Mouse (Mus musculus): ENCODE data around the gene Plk1. TPM values are rescaled to one million over a fixed set of nuclear protein-coding genes. Genes with fewer than 3 reads are reported as not detected.

The Plk1 gene
- 1 to 10 TPM in 19 of 26 experiments, under 1 TPM in 6, not detected in 1; 0.50 to 8.0 (median 1.7) TPM for total RNA-seq (2018; cell fraction: chromatin; rRNA removed)
- 1 to 10 TPM in 13 of 26 experiments, under 1 TPM in 13; 0.23 to 7.1 (median 1.4) TPM for total RNA-seq (2018; cell fraction: cytosol; rRNA removed)
- total RNA-seq (2018; cell fraction: nucleus; rRNA removed) = 1 to 10 TPM in 20 of 26 experiments, under 1 TPM in 6; 0.40 to 7.9 (median 1.4) TPM
- polyA plus RNA-seq (2018) = 0.68 to 10.4 TPM (median 5.0 TPM) in 3 replicates

- Histone ChIP-seq H3K79me2 (ENCODE audit: inconsistent target) (peaks cover 30% of the 10 kb centered on the region), H3K27ac (peak within 1 kb of the TSS; percentile 74), H3K4me3 (ENCODE audit: inconsistent target) (peak within 1 kb of the TSS; percentile 92), H3K36me3 (ENCODE audit: inconsistent target) (no peaks in the 10 kb centered on the region)
- WGBS (ENCODE audit: missing documents) = under 1% methylated on average over 63 of the region's 63 CpGs
Measured at GRCm38 (mm10) chr7:122158915-122159902, at the start of gene Plk1. TSS of gene Plk1 (plus strand) at chr7:122159439.

DNA sequence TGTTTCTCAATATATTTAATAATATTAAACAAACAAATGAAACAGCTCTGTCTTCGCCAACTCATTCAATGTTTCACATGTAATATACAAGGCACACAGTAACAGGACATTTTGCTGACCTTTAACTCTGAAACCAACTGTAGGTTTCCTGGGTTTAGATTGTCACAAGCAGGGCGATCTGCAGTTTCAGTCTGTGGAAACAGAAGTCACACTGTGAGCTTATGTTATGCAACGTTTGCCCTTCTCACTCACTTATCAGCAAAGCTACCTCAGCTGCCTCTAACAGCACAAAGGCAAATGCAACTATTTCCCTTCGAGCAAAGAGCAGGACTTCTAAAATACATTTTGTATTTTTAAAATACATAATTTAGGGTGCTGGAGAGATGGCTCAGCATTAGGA is 35.7 kb upstream of the Plk1 start:
- Histone ChIP-seq H3K27ac (no peak overlapping the region), H3K36me3 (ENCODE audit: inconsistent target) (peaks cover 46% of the 10 kb centered on the region; the same call in 1 of the 2 replicates), H3K79me2 (ENCODE audit: inconsistent target) (no peaks in the 10 kb centered on the region), H3K4me3 (ENCODE audit: inconsistent target) (no peak overlapping the region)
- 87% methylated on average over 4 of the region's 4 CpGs for WGBS (ENCODE audit: missing documents)

- H3K36me3 ChIP-seq (ENCODE audit: inconsistent target) = peaks cover 39% of the 10 kb centered on the region; the same call in 1 of the 2 replicates
- H3K79me2 ChIP-seq (ENCODE audit: inconsistent target) = peaks cover 11% of the 10 kb centered on the region
- 95% methylated on average over 8 of the region's 8 CpGs for WGBS (ENCODE audit: missing documents)
- no peak overlapping the region for H3K27ac ChIP-seq
- no peak overlapping the region for H3K4me3 ChIP-seq (ENCODE audit: inconsistent target)
Measured at GRCm38 (mm10) chr7:122125636-122126035, 33.6 kb upstream of the Plk1 start.

DNA sequence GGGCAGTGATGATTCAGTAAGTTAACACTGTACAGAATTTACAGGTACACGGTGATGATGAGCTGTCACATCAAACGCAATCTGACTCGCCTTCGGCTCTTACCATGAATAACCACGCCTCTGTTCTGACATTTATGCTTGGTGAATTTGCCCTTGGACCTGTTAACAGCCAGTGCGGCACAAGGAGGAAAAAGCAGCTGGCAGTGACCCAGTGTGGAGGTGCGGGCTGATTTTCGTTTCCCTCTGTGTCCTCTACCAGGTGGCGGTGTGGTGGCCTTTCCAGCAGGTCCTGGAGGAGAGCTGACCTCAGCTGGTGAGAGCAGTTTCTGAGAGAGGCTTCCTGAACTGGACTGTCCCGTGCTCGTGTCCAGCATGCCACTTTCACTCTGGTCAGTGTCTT is 32.3 kb upstream of the Plk1 start:
- WGBS (ENCODE audit: missing documents) = 94% methylated on average over 11 of the region's 11 CpGs
- Histone ChIP-seq H3K27ac (no peak overlapping the region), H3K79me2 (ENCODE audit: inconsistent target) (peaks cover 24% of the 10 kb centered on the region), H3K36me3 (ENCODE audit: inconsistent target) (peaks cover 37% of the 10 kb centered on the region; the same call in 1 of the 2 replicates), H3K4me3 (ENCODE audit: inconsistent target) (no peak overlapping the region)

- H3K79me2 ChIP-seq (ENCODE audit: inconsistent target) = peaks cover 55% of the 10 kb centered on the region
- H3K36me3 ChIP-seq (ENCODE audit: inconsistent target) = peaks cover 26% of the 10 kb centered on the region
- no peak overlapping the region for H3K27ac ChIP-seq
- H3K4me3 ChIP-seq (ENCODE audit: inconsistent target) = peak overlapping the region; percentile 79
Measured at GRCm38 (mm10) chr7:122131834-122132233, 27.4 kb upstream of the Plk1 start.

- under 1% methylated on average over 54 of the region's 54 CpGs for WGBS (ENCODE audit: missing documents)
- Histone ChIP-seq H3K36me3 (ENCODE audit: inconsistent target) (peaks cover 18% of the 10 kb centered on the region), H3K4me3 (ENCODE audit: inconsistent target) (peak within 1 kb of the TSS; percentile 79), H3K27ac (peak within 1 kb of the TSS; percentile 69), H3K79me2 (ENCODE audit: inconsistent target) (peaks cover 55% of the 10 kb centered on the region)
Measured at GRCm38 (mm10) chr7:122132497-122133337, 26.5 kb upstream of the Plk1 start, which contains the start of the genes Palb2 and Dctn5. TSS of gene Palb2 (minus strand) at chr7:122132985. TSS of gene Dctn5 (plus strand) at chr7:122133041.

- H3K27ac ChIP-seq = peak overlapping the region; percentile 69
Measured at GRCm38 (mm10) chr7:122133338-122133625, 26.0 kb upstream of the Plk1 start.

GRCm38 (mm10) chr7:122135070-122135469 is 24.2 kb upstream of the Plk1 start:
- Histone ChIP-seq H3K79me2 (ENCODE audit: inconsistent target) (peaks cover 52% of the 10 kb centered on the region), H3K27ac (no peak overlapping the region), H3K36me3 (ENCODE audit: inconsistent target) (peaks cover 25% of the 10 kb centered on the region), H3K4me3 (ENCODE audit: inconsistent target) (no peak overlapping the region)
- 85% methylated on average over 10 of the region's 10 CpGs for WGBS (ENCODE audit: missing documents)

More at GRCm38 (mm10) chr7:122133338-122133625, 26.0 kb upstream of the Plk1 start:
- Histone ChIP-seq H3K36me3 (ENCODE audit: inconsistent target) (peaks cover 13% of the 10 kb centered on the region), H3K4me3 (ENCODE audit: inconsistent target) (peak overlapping the region; percentile 79), H3K79me2 (ENCODE audit: inconsistent target) (peaks cover 55% of the 10 kb centered on the region)
- WGBS (ENCODE audit: missing documents) = 14% methylated on average over 8 of the region's 8 CpGs

DNA sequence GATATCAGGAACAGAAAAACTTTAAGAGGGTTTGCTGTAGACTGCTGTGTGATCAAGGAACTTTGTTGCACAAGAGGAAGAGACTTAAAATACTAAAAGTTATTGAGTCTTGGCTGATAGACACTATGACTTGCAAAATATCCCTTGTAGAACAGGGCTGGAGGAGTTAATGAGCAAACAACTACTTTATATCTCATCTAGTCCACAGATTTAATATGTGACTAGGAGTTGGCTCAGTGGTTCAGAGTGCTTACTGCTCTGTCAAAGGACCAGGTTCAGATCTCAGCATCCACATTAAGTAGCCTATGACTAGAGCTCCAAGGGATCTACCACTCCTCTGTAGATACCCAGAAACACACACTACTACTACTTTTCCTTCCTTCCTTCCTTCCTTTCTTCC is 22.2 kb upstream of the Plk1 start:
- Histone ChIP-seq H3K36me3 (ENCODE audit: inconsistent target) (peaks cover 43% of the 10 kb centered on the region), H3K79me2 (ENCODE audit: inconsistent target) (peaks cover 32% of the 10 kb centered on the region), H3K27ac (peak overlapping the region; percentile 87), H3K4me3 (ENCODE audit: inconsistent target) (no peak overlapping the region)

DNA sequence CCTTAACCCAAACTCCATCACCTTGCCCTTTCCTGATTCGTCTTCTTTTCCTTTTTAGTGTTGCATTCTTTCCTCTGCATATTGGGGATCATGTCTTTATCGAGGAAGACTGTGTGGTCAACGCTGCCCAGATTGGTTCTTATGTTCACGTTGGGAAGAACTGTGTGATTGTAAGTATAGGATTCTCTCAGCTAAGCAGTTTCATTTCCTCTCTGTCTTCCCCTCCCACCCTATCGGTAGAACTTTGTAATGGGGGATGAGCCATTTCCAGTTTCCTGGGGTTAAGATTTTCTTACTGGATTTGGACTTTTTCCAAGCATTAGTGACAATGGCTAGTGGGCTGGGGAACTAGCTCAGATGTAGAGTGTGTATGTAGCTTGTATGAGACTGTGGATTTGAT is 21.0 kb upstream of the Plk1 start:
- 21% methylated on average over 5 of the region's 5 CpGs for WGBS (ENCODE audit: missing documents)
- Histone ChIP-seq H3K79me2 (ENCODE audit: inconsistent target) (peaks cover 23% of the 10 kb centered on the region), H3K36me3 (ENCODE audit: inconsistent target) (peaks cover 54% of the 10 kb centered on the region), H3K4me3 (ENCODE audit: inconsistent target) (no peak overlapping the region), H3K27ac (peak overlapping the region; percentile 87)

DNA sequence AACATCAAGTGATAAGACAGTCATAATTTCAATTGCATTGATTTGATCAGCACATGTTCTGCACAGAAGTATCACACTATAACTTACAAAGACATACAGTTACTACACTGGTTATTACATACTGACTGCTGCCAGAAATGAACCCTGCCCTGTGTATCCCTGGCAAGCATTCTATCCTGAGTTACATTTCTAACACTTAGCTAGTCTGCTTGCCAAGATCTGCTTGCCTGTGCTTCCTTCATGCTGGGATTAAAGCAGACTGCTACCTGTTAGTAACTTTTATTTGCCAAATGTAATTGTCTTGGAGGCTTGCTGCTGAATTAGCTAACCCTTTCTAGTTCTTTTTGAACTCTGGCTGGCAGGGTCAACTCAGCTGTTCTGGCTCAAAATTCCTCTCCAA is 18.2 kb upstream of the Plk1 start:
- Histone ChIP-seq H3K27ac (no peak overlapping the region), H3K36me3 (ENCODE audit: inconsistent target) (peaks cover 68% of the 10 kb centered on the region), H3K79me2 (ENCODE audit: inconsistent target) (peaks cover 3% of the 10 kb centered on the region; the same call in 1 of the 2 replicates), H3K4me3 (ENCODE audit: inconsistent target) (no peak overlapping the region)

- H3K36me3 ChIP-seq (ENCODE audit: inconsistent target) = peaks cover 21% of the 10 kb centered on the region; the same call in 1 of the 2 replicates
Measured at GRCm38 (mm10) chr7:122152473-122152872, 6.8 kb upstream of the Plk1 start.

GRCm38 (mm10) chr7:122158488-122158887 is 751 bp upstream of the Plk1 start:
- Histone ChIP-seq H3K27ac (peak overlapping the region; percentile 74), H3K36me3 (ENCODE audit: inconsistent target) (no peaks in the 10 kb centered on the region), H3K4me3 (ENCODE audit: inconsistent target) (peak overlapping the region; percentile 92), H3K79me2 (ENCODE audit: inconsistent target) (peaks cover 30% of the 10 kb centered on the region)
- WGBS (ENCODE audit: missing documents) = 9% methylated on average over 13 of the region's 13 CpGs

More at GRCm38 (mm10) chr7:122152473-122152872, 6.8 kb upstream of the Plk1 start:
- H3K79me2 ChIP-seq (ENCODE audit: inconsistent target) = no peaks in the 10 kb centered on the region
- no peak overlapping the region for H3K4me3 ChIP-seq (ENCODE audit: inconsistent target)
- no peak overlapping the region for H3K27ac ChIP-seq
- WGBS (ENCODE audit: missing documents) = 84% methylated on average over 4 of the region's 4 CpGs

DNA sequence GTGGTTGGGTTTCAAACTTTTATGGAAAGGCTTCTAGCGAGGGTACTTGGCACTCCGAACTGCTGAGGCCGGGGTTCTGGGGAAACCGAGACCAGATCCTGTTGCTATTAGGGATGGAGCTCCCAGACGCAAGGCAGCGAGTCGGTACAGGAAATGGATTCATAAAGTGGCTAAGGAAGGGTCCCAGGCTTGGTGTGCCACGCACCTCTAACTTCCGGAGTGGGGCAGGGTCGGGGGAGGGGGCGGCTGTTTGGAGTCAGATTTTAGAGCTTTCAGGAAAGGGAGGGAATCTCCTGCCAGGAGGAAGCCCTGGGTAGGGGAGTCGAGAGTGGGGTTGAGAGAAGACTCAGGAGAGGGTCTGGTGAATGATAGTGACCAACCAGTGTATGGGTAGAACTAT is 798 bp downstream of the Plk1 start:
- peak overlapping the region; percentile 92 for H3K4me3 ChIP-seq (ENCODE audit: inconsistent target)

More for the DNA sequence above, 798 bp downstream of the Plk1 start:
- Histone ChIP-seq H3K27ac (peak overlapping the region; percentile 74), H3K79me2 (ENCODE audit: inconsistent target) (peaks cover 30% of the 10 kb centered on the region), H3K36me3 (ENCODE audit: inconsistent target) (no peaks in the 10 kb centered on the region)
- WGBS (ENCODE audit: missing documents) = 0% methylated on average over 12 of the region's 12 CpGs

All from macrophage (primary cell).